Mouse (Mus musculus) heart, adult 2 months (tissue): ENCODE results near the gene Sipa1l1.

Experiments used
- CTCF ChIP-seq: fragments of 200-600 bp; IDR thresholded peaks from 2 replicates; pipeline ENCODE4 v1.8.1; 2022; ENCODE audit warnings: antibody characterized with exemption, mild to moderate bottlenecking, moderate library complexity
- EP300 ChIP-seq: fragments of 200-500 bp; IDR thresholded peaks from 2 replicates; pipeline ENCODE4 v1.6.1; 2011; ENCODE audit warnings: low read depth, low read length, control low read depth; ENCODE audit not compliant: insufficient read depth
- POLR2A ChIP-seq: fragments of 200-500 bp; IDR thresholded peaks from 2 replicates; pipeline ENCODE4 v1.6.1; 2011; ENCODE audit warnings: mild to moderate bottlenecking, low read depth, low read length, control low read depth; ENCODE audit not compliant: insufficient read depth

- TF ChIP-seq CTCF: no peak
- no peak for TF ChIP-seq EP300
- TF ChIP-seq POLR2A: no peak
Measured at GRCm38 (mm10) chr12:82319436-82320131, 150.5 kb downstream of the Sipa1l1 start.
